Mouse (Mus musculus): ENCODE data around the gene Raet1e.
A peak's percentile ranks its signal among the peaks of the same experiment; 100 is the strongest.
"Not testable (repeated sequence)": the region's sequence is repeated elsewhere in the genome, so short reads cannot be mapped to it uniquely, and the experiment has no call there.

Raet1e gene

DNA sequence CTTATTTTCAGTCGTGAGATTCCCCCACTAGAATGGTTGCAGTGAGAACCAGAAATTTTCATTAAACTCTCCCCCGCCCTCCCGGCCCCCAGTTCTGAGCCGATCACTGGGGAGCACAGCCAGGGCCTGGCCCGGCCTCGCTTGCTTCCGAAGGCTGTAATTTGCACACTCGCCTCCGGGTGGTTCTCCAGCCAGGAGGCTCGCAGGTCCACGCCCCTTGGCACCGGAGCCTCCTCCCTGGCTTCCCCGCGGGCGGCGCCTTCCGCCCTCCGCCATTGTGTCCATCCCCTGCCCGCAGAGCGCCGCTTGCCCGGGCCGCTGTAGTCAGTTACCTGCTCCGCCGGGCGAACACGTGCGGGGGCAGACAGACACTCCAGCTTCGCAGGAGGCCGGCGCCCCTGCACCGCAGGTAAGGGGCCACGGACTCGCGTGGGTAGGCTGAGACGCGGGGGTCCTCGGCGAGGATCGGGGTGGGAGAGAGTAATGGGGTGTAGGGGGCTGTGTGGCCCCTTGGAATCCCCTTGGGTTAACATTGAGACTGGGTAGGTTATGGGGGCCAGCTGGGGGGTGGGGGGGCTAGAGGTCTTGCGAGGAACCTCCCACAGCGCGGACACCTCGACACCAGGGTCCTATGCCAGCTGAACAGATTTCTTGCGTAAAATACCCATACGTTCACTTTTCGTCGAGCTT, at the start of gene Raet1e, which contains the start of gene H60b:
Raet1e (plus strand) TSS at position 260 of the 690 bp plus-strand sequence.
H60b (plus strand) TSS at position 277 of the 690 bp plus-strand sequence.
- DNase-seq = not testable (repeated sequence)

- peak; percentile 59 for DNase-seq
These were observed 17.6 kb upstream of the Raet1e start for GRCm38 (mm10) chr10:22140665-22141280.

DNA sequence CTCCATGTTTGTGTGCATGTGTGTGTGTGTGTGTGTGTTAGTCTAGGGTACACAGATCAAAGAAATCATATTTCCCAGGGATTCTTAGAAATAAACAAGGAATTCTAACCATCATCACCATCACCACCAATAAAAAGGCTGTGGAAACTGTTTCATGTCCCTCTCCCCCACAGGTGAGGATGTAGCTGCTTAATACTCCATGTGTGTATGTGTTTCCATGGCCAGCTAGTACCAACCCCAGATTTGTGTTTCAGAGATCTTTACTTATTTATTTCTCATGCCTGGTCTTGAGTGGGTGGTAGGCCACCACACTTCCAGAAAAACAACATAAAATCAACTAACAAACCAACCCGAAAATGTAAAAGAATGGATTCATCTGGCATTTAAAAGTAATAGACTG, 16.2 kb upstream of the Raet1e start:
- DNase-seq = not testable (repeated sequence)

GRCm38 (mm10) chr10:22142926-22143325, 15.4 kb upstream of the Raet1e start:
- DNase-seq = no peak

- peak; percentile 17 for DNase-seq
These were observed 9.8 kb upstream of the Raet1e start for GRCm38 (mm10) chr10:22148441-22149072.

DNA sequence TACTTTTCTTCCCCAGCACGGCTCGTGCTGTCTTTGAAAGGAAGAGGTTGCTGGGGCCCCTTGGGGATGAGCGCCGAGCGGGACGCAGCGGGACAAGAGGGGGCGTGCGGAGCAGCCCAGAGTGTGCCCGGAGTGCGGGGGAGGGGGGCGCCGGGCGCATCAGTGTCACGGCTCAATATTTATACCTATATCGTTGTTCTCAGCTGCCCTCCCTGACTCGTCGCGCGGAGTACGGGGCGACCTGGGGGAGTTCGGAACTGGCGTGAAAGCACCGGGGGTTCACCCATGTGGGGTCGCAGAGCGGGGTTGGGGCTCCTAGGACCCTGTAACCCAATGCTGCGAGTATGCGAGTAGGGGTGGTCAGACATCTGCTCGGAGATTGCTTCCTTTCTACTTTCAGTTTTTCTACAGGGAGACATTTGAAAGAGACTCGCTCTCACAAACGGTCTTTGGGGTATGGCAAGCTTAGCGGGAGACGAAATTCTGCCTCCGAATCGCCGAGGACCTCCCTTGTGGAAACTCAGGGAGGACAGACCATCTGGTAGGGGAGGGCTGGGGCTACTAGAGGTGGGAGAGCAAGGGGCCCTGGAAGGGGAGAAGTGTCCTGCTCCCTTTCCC, 9.2 kb upstream of the Raet1e start, which contains the start of gene E030030I06Rik:
E030030I06Rik (minus strand) TSS at position 198 of the 618 bp plus-strand sequence.
- no peak for DNase-seq

DNA sequence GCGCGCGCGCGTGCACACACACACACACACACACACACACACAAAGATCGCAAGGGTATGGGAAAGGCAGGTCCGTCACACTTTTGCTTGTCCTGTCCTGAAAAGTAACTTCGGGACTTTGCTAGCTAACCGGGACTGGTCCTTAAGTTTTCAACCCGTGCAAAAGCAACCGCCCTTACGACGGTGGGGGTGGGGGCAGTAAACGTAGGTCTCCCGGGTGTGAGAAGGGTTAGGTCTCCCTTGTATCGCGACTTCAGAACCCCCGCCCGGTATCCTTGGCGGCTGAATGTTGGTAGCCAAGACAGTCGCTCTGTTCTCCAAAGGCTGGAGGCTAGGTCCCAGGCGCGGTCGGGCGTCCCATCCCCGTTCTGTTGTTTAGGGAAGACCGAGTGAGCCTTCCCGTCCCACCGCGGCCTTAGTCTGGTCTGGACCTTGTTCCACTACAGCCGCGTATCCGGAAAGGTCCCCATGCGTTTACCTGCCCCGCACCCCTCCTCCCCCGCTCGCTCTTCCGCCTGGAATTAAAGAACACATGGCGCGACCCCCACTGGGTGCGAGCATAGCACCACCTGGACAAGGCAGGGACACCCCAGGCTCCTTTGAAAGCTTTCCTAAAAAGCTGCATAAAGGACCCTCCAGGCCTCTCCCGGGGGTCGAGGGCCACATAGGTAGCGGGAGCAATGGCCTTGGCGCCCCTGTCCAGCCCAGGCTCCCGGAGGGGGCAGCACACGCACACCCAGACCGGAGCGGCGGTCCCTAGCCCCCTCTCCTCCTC, 8.5 kb upstream of the Raet1e start:
- no peak for DNase-seq

DNA sequence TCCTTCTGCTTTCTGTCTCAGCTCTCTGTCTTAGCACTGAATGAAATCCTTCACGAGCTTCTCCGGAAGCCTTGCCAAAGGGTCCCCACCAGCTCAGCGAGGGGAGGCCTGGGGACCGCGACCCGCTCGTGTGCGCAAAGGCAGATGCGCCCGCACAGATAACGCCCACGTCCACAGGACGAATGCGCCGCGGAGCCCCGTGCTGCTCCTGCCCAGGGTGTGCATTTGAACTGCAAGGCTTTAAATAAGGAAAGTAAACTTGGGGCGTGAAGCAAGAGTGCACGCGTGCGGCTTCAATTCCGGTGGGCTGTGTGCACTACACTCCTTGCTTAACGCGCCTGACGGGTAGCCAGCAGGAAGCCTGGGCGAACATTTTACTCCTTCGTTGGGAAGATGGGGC, 7.8 kb upstream of the Raet1e start:
- DNase-seq = no peak

DNA sequence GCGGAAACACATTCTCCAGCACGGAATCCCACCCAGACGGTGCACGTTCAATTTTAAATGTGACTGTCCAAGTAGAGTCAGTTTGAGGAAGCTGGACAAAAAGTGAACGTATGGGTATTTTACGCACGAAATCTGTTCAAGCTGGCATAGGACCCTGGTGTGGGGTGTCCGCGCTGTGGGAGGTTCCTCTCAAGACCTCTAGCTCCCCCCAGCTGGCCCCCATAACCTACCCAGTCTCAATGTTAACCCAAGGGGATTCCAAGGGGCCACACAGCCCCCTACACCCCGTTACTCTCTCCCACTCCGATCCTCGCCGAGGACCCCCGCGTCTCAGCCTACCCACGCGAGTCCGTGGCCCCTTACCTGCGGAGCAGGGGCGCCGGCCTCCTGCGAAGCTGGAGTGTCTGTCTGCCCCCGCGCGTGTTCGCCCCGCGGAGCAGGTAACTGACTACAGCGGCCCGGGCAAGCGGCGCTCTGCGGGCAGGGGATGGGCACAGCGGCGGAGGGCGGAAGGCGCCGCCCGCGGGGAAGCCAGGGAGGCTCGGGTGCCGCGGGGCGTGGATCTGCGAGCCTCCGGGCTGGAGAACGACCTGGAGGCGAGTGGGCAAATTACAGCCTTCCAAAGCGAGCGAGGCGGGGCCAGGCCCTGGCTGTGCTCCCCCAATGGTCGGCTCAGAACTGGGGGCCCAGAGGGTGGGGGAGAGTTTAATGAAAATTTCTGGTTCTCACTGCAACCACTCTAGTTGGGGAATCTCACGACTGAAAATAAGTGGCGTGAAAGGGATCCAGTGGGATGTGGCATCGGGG, 7.1 kb upstream of the Raet1e start:
- not testable (repeated sequence) for DNase-seq

GRCm38 (mm10) chr10:22151863-22152640, 6.3 kb upstream of the Raet1e start:
- DNase-seq = not testable (repeated sequence)

DNA sequence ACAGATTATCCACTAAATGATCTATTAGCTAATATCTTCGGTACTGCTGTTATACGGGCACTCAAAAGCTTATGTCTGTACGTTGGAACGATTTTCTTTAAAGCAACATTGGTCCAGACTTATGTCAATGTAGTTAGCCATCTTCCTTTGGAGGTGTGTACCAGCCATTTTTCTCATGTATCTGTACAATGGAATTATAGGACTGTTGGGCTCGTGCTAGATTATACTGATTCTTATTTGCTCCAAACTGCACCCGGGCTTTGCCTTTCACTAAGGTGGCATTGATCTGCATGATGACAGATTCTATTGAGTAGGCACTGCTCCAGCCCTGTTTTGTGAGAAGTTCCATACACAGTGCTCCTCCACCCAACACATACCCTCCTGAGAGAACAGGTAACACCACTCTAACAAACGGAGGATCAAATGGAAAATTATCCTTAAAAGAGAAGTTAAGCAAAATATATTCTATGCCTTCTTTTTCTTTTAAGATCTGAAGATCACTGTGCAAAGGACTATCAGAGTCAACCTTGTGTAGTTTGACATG, 5.2 kb upstream of the Raet1e start:
- not testable (repeated sequence) for DNase-seq

DNA sequence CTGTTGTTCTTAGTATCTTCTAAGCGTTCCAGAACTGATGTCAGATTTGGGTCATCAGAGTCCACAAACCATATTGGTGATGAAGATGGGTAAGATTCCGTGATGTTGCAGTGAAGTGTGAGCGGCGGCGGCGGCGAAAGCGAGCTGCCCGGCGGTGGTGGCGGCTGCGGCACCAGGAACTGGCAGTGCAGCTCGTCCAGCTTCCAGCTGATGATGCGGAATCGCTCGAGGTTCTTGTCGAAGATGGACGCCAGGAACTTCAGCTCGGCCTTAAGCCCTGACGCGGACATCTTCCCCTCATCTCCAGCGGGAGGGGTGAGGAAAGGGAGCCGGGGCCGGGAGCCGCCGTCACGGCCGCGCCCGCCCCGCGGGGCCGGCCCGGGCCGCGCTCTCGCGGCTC, 4.2 kb upstream of the Raet1e start:
- not testable (repeated sequence) for DNase-seq

- DNase-seq = no peak
These were observed 3.2 kb upstream of the Raet1e start for GRCm38 (mm10) chr10:22154871-22155799.

- no peak for DNase-seq
These were observed 777 bp downstream of the Raet1e start for GRCm38 (mm10) chr10:22159131-22159561.

GRCm38 (mm10) chr10:22159581-22160140, 1.3 kb downstream of the Raet1e start:
- DNase-seq = no peak

DNA sequence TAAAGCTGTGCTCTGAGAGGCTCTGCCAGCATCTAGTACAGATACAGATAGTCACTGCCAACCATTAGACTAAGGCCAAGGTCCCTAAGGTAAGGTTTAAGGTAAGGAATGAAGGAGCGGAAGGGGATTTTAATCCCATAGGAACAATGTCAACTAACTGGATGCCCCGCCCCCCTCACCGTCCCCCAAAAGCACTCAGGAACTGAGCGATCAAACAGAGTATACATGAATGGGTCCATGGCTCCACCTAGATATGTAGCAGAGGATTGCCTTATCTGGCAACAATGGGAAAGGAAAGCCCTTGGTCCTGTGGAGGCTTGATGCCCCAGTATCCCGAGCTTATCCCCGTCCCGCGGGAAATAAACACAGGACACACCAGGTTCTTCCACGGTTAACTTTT, 4.9 kb downstream of the Raet1e start:
- not testable (repeated sequence) for DNase-seq

DNA sequence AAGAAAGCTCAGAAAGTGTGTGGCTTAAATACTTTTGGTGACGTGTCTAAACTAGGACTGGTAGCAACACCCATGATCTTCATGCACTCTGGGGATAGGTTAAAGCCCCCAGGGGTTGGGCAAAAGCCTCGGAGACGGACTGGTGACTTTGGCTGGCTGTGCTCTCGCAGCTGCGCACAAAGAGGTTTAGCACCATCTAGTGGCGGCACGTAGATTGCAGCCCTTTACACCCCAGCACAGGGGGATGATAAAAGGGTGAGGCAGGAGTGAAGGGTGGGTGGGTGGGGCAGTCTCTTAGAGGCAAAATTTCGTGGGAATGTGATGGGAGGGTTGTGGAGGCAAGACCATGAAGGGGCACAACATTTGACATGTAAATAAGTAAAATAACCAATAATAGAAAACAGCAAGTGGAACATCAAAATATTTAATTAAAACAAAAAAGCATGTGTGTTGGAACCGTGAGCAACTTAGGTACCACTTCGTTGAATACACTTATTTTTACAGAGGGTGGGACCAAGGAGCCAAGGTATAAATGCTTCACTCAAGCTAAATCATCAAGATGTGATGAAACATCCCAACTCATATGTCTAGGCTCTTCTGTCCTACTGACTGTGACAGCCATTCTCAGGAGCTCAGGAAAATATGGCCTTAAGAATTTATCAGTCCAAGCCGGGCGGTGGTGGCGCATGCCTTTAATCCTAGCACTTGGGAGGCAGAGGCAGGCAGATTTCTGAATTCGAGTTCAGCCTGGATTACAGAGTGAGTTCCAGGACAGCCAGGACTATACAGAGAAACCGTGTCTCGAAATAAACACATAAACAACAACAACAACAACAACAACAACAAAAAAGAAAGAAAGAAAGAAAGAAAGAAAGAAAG, 5.6 kb downstream of the Raet1e start:
- peak; percentile 63 for DNase-seq
